Mouse (Mus musculus) spleen, adult 2 months (tissue): ENCODE measurements around the gene Jhy. TPM values are rescaled to one million over a fixed set of nuclear protein-coding genes. Genes with fewer than 3 reads are reported as not detected.

ENCODE experiments used
- DNase-seq, 2 experiments: peaks; one replicate each; pipeline versions ENCODE4 v3.0.0 to v3.0.0-alpha.2; 2012 to 2021; ENCODE audit warnings: low spot score in 2 of 2, low read depth in 1 of 2
- H3K27ac ChIP-seq: fragments of 200-500 bp; 2 replicates; pipeline ENCODE4 v1.5.1; 2012; ENCODE audit warnings: low read length, inconsistent platforms; ENCODE audit not compliant: insufficient read depth
- H3K27me3 ChIP-seq: fragments of 200-500 bp; 2 replicates; pipeline ENCODE4 v1.6.1; 2012; ENCODE audit warnings: mild to moderate bottlenecking, moderate library complexity, low read length, inconsistent platforms; ENCODE audit not compliant: control insufficient read depth, insufficient read depth
- H3K36me3 ChIP-seq: fragments of 200-500 bp; 2 replicates; pipeline ENCODE4 v1.6.1; 2012; ENCODE audit warnings: mild to moderate bottlenecking, low read length, inconsistent platforms; ENCODE audit not compliant: control insufficient read depth, insufficient read depth
- H3K4me1 ChIP-seq: fragments of 200-500 bp; 2 replicates; pipeline ENCODE4 v1.6.1; 2011; ENCODE audit warnings: inconsistent platforms; ENCODE audit not compliant: control insufficient read depth, insufficient read depth, insufficient read length
- H3K4me3 ChIP-seq: fragments of 200-500 bp; 2 replicates; pipeline ENCODE4 v1.5.1; 2011; ENCODE audit warnings: mild to moderate bottlenecking, inconsistent platforms; ENCODE audit not compliant: insufficient read depth, insufficient read length; ENCODE audit errors: extremely low read depth
- CTCF ChIP-seq: fragments of 200-500 bp; IDR thresholded peaks from 2 replicates; pipeline ENCODE4 v1.5.1; 2011; ENCODE audit warnings: mild to moderate bottlenecking, inconsistent platforms; ENCODE audit not compliant: insufficient read depth, insufficient read length, insufficient replicate concordance; ENCODE audit errors: extremely low read depth
- POLR2A ChIP-seq: fragments of 200-500 bp; IDR thresholded peaks from 2 replicates; pipeline ENCODE4 v1.6.1; 2011; ENCODE audit warnings: low read depth, low read length, inconsistent platforms
- WGBS: fragments of 180-500 bp; shearing (Covaris S2); methylation state at CpG from one replicate; pipeline ENCODE4 v1.1.7; 2018; 5-methylcytosine and 5-hydroxymethylcytosine counted together
- polyA plus RNA-seq: library from polyadenylated mRNA; depleted of rRNA; stranded (reverse); fragments of >200 nt; gene quantifications from 2 replicates; pipeline ENCODE4 v1.2.3, GENCODE M21; 2012

Gene Jhy
- polyA plus RNA-seq, 1 experiment: 0.90 TPM

- WGBS: 75% methylated on average over 5 of the region's 5 CpGs
- Histone ChIP-seq H3K27me3 (no peaks in the 10 kb centered on the region), H3K27ac (peak overlapping the region; percentile 12; the same call in 1 of the 2 replicates), H3K36me3 (no peaks in the 10 kb centered on the region), H3K4me3 (no peak overlapping the region), H3K4me1 (no peaks in the 10 kb centered on the region)
- no peak for TF ChIP-seq CTCF
- TF ChIP-seq POLR2A: no peak
- DNase-seq: no peak
These were observed 30.2 kb upstream of the Jhy start for GRCm38 (mm10) chr9:40994075-40994474.

DNA sequence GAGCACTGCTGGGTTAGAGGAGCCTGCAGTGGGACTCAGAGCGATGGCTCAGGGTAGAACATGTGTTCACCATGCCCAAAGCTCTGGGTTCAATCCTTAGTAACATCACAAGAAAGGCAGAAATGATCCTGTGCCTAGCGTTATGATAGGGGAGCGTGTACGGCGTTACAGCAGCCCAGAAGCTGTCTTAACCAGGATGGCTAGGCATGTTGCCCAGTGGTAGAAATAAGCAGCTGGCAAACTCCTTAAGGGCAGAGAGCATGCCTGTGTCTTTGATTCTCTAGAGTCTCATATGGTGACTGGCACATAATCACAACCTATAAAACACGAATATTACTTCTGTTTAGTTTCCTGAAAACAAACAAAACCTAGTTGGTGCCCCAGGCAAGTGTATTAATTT, 27.6 kb upstream of the Jhy start:
- H3K4me1 ChIP-seq: no peaks in the 10 kb centered on the region
- no peak for TF ChIP-seq POLR2A
- TF ChIP-seq CTCF: no peak
- DNase-seq: no peak
- WGBS: 81% methylated on average over 6 of the region's 6 CpGs
- H3K4me3 ChIP-seq: no peak overlapping the region
- H3K36me3 ChIP-seq: no peaks in the 10 kb centered on the region
- H3K27ac ChIP-seq: no peak overlapping the region
- H3K27me3 ChIP-seq: no peaks in the 10 kb centered on the region

- WGBS: 38% methylated on average over 4 of the region's 4 CpGs
- TF ChIP-seq CTCF (no peak), POLR2A (no peak)
- Histone ChIP-seq H3K4me1 (no peaks in the 10 kb centered on the region), H3K27me3 (no peaks in the 10 kb centered on the region), H3K27ac (no peak overlapping the region), H3K36me3 (no peaks in the 10 kb centered on the region), H3K4me3 (no peak overlapping the region)
- DNase-seq: peak; percentile 28 to 44
These were observed 26.1 kb upstream of the Jhy start for GRCm38 (mm10) chr9:40989940-40990588.

DNA sequence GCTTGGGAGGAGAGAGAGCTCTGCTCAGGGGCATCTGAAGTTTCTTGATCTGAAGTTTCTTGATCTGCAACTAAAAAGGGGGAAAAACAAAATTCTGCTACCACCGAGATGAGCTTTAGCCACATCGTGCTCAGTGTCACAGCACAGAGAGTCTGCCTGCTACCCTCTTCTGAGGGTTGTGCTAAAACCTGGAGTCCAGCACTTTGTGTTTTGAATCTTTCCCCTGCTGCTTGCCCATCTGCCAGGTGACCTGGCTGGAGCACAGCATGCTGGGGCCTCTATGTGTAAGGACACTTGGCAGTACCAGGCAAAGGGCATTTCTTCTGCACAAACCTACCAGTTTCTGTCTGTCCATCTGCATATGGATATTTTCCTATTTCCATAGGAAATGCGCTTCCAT, 20.4 kb upstream of the Jhy start:
- no peak for DNase-seq
- Histone ChIP-seq H3K27ac (no peak overlapping the region), H3K36me3 (no peaks in the 10 kb centered on the region), H3K27me3 (peaks cover 1% of the 10 kb centered on the region; the same call in 1 of the 2 replicates), H3K4me1 (no peaks in the 10 kb centered on the region), H3K4me3 (no peak overlapping the region)
- WGBS: 70% methylated on average over 3 of the region's 3 CpGs
- no peak for TF ChIP-seq CTCF
- TF ChIP-seq POLR2A: no peak

- Histone ChIP-seq H3K4me3 (no peak overlapping the region), H3K27me3 (peaks cover 1% of the 10 kb centered on the region; the same call in 1 of the 2 replicates), H3K4me1 (no peaks in the 10 kb centered on the region), H3K36me3 (no peaks in the 10 kb centered on the region), H3K27ac (no peak overlapping the region)
- DNase-seq: no peak
- no peak for TF ChIP-seq POLR2A
- no peak for TF ChIP-seq CTCF
- WGBS: 91% methylated on average over 3 of the region's 3 CpGs
These were observed 19.8 kb upstream of the Jhy start for GRCm38 (mm10) chr9:40983758-40984157.

- H3K36me3 ChIP-seq: no peaks in the 10 kb centered on the region
- no peak for DNase-seq
- WGBS: 46% methylated on average over 6 of the region's 6 CpGs
- H3K4me3 ChIP-seq: no peak overlapping the region
- peaks cover 1% of the 10 kb centered on the region; the same call in 1 of the 2 replicates for H3K27me3 ChIP-seq
- no peaks in the 10 kb centered on the region for H3K4me1 ChIP-seq
- TF ChIP-seq POLR2A (no peak), CTCF (peak; percentile 13; the same call in 1 of the 2 replicates)
- no peak overlapping the region for H3K27ac ChIP-seq
These were observed 18.6 kb upstream of the Jhy start for GRCm38 (mm10) chr9:40982480-40982879.

GRCm38 (mm10) chr9:40974042-40974801, 10.3 kb upstream of the Jhy start:
- Histone ChIP-seq H3K4me3 (no peak overlapping the region), H3K36me3 (no peaks in the 10 kb centered on the region), H3K27ac (no peak overlapping the region), H3K4me1 (no peaks in the 10 kb centered on the region), H3K27me3 (no peaks in the 10 kb centered on the region)
- DNase-seq: no peak
- 78% methylated on average over 11 of the region's 11 CpGs for WGBS
- TF ChIP-seq POLR2A: no peak
- TF ChIP-seq CTCF: no peak
